Mouse (Mus musculus) heart, postnatal 25 days (tissue): Measurements from ENCODE around the gene Med12l. TPM values are rescaled to one million over a fixed set of nuclear protein-coding genes. Genes with fewer than 3 reads are reported as not detected.
"Not testable (repeated sequence)": the region's sequence is repeated elsewhere in the genome, so short reads cannot be mapped to it uniquely, and the experiment has no call there.

Experiments used
- DNase-seq: peaks from one replicate; pipeline ENCODE4 v3.0.0; 2022; ENCODE audit warnings: low spot score
- intact Hi-C: fragments of 180-260 bp; cut with DNase I; formaldehyde crosslinking; loops from one replicate; pipeline ENCODE4 v1.15.1; 2025
- total RNA-seq, 2 experiments: library from RNA; stranded (reverse); gene quantifications; 2 replicates each; pipeline ENCODE4 v1.2.3; 2021

The Med12l gene
- total RNA-seq, 2 experiments from 2014 or later, result 8.1 to 9.0 TPM

- intact Hi-C loops, result no loop called here
- no peak for DNase-seq
Observed at GRCm38 (mm10) chr3:59080919-59081318, 75.3 kb downstream of the Med12l start.

GRCm38 (mm10) chr3:59092702-59093101, 87.1 kb downstream of the Med12l start:
- DNase-seq, result no peak
- intact Hi-C loops, result no loop called here

- intact Hi-C loops, result no loop called here
- no peak for DNase-seq
Observed at GRCm38 (mm10) chr3:59097421-59097820, 91.8 kb downstream of the Med12l start.

- DNase-seq, result no peak
- intact Hi-C loops, result no loop called here
Observed at GRCm38 (mm10) chr3:59098540-59098939, 92.9 kb downstream of the Med12l start.

- no peak for DNase-seq
- intact Hi-C loops, result no loop called here
Observed at GRCm38 (mm10) chr3:59101218-59101986, 95.8 kb downstream of the Med12l start, which contains the start of gene Gpr171. Gene Gpr171, minus strand, starts transcription at chr3:59101821.

- no peak for DNase-seq
- intact Hi-C loops, result no loop called here
Observed at GRCm38 (mm10) chr3:59102146-59102545, 96.5 kb downstream of the Med12l start.

GRCm38 (mm10) chr3:59104462-59104861, 98.8 kb downstream of the Med12l start:
- intact Hi-C loops, result no loop called here
- DNase-seq, result no peak

- intact Hi-C loops, result no loop called here
- DNase-seq, result no peak
Observed at GRCm38 (mm10) chr3:59107439-59107838, 101.8 kb downstream of the Med12l start.

- intact Hi-C loops, DNase-seq: not testable (repeated sequence)
Observed at GRCm38 (mm10) chr3:59109834-59110233, 104.2 kb downstream of the Med12l start.

GRCm38 (mm10) chr3:59111944-59112343, 106.3 kb downstream of the Med12l start:
- intact Hi-C loops, result no loop called here
- no peak for DNase-seq

- intact Hi-C loops, DNase-seq: not testable (repeated sequence)
Observed at GRCm38 (mm10) chr3:59113291-59113690, 107.7 kb downstream of the Med12l start.

GRCm38 (mm10) chr3:59113973-59114517, 108.4 kb downstream of the Med12l start:
- intact Hi-C loops, result no loop called here

GRCm38 (mm10) chr3:59121067-59121730, 115.6 kb downstream of the Med12l start:
- no peak for DNase-seq
- intact Hi-C loops, result loop anchor here (2.0 to 10.0 kb wide), 3 partner anchors 51 to 204 kb away; no protein-coding TSS in a partner anchor

More at GRCm38 (mm10) chr3:59113973-59114517, 108.4 kb downstream of the Med12l start:
- DNase-seq, result no peak

GRCm38 (mm10) chr3:59121780-59122449, 116.3 kb downstream of the Med12l start:
- intact Hi-C loops, result loop anchor here (2.0 to 10.0 kb wide), 3 partner anchors 50 to 203 kb away; no protein-coding TSS in a partner anchor
- no peak for DNase-seq

- intact Hi-C loops, result loop anchor here (10.0 kb wide), 1 partner anchor 200 kb away; no protein-coding TSS in a partner anchor
- no peak for DNase-seq
Observed at GRCm38 (mm10) chr3:59125022-59125421, 119.4 kb downstream of the Med12l start.

GRCm38 (mm10) chr3:59125783-59126555, 120.3 kb downstream of the Med12l start:
- DNase-seq, result no peak
- intact Hi-C loops, result loop anchor here (10.0 kb wide), 1 partner anchor 199 kb away; no protein-coding TSS in a partner anchor

- intact Hi-C loops, result loop anchor here (10.0 kb wide), 1 partner anchor 196 kb away; no protein-coding TSS in a partner anchor
- DNase-seq, result no peak
Observed at GRCm38 (mm10) chr3:59128681-59129080, 123.1 kb downstream of the Med12l start.

- no peak for DNase-seq
- intact Hi-C loops, result loop anchor here (10.0 kb wide), 1 partner anchor 195 kb away; no protein-coding TSS in a partner anchor
Observed at GRCm38 (mm10) chr3:59129547-59129946, 123.9 kb downstream of the Med12l start.

- DNase-seq, result no peak
- intact Hi-C loops, result no loop called here
Observed at GRCm38 (mm10) chr3:59130431-59130830, 124.8 kb downstream of the Med12l start.
